12 mouse cellular contexts compared by ENCODE assay signal in the genomic region with DNA sequence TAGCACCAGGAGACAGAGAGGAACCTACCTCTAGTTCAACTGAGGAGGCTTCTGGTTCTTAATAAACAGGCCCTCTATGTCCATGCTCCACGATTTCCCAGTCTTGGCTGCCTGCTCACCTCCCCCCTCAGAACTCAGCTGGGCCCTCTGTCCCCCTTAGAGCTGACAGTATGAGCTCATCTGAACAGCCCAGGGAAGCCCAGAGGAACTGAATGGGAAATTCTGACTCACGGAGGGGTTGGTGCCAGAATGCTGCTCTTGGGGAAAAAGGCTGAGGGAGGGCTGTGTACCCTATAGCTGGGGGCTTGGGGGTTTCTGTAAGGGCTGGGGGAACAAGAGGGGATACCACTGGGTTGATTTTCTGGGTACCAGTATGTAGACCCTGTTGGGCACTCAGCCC.
DNase-seq lines count a peak whose midpoint lies in the region; ATAC-seq lines count a peak whose summit lies in the region.
"Had no signal": no experiment of that assay in that cellular context is flagged by ENCODE, and none has a peak within 500 bp of the region (broad histone marks: within the 10 kb centered on the region; RNA-seq: fewer than 3 reads in every experiment).

No protein-coding gene starts in this region.

- H3K27ac ChIP-seq in forebrain, embryonic 16.5 days (ENCODE audit: low read length): no peak overlapping the region
- no peak overlapping the region for H3K27ac ChIP-seq in forebrain, embryonic 15.5 days (replicated peaks)
- H3K27ac ChIP-seq in liver, embryonic 12.5 days: no peak overlapping the region
- H3K27ac ChIP-seq: neural tube, embryonic 12.5 days had no signal

- H3K9ac ChIP-seq in forebrain, embryonic 16.5 days (replicated peaks; ENCODE audit: low read depth, low read length): no peak overlapping the region
- H3K9ac ChIP-seq in forebrain, embryonic 15.5 days (replicated peaks): no peak overlapping the region
- no peak overlapping the region for H3K9ac ChIP-seq in liver, embryonic 12.5 days
- H3K9ac ChIP-seq: neural tube, embryonic 12.5 days had no signal

- H3K36me3 ChIP-seq in forebrain, embryonic 16.5 days (ENCODE audit: control insufficient read depth, insufficient read depth): peaks cover 4% of the 10 kb centered on the region; the same call in 1 of the 2 replicates
- peaks cover 18% of the 10 kb centered on the region; the same call in 1 of the 2 replicates for H3K36me3 ChIP-seq in forebrain, embryonic 15.5 days
- H3K36me3 ChIP-seq in liver, embryonic 12.5 days: no peaks in the 10 kb centered on the region

- no peaks in the 10 kb centered on the region for H3K4me1 ChIP-seq in forebrain, embryonic 16.5 days (replicated peaks; ENCODE audit: control insufficient read depth, insufficient read depth, low read length)
- H3K4me1 ChIP-seq in forebrain, embryonic 15.5 days: peaks cover 7% of the 10 kb centered on the region
- H3K4me1 ChIP-seq in liver, embryonic 12.5 days: no peaks in the 10 kb centered on the region

- peak; percentile 42 for DNase-seq in testis, postnatal 10 days (ENCODE audit: low spot score)
- DNase-seq in testis, postnatal 14 days (ENCODE audit: low spot score): no peak
- peak; percentile 51 to 56 for DNase-seq in heart, postnatal 14 days
- DNase-seq in cerebellum, postnatal 4 days (ENCODE audit: low spot score in 2 of 2): no peak
- no peak for DNase-seq in cerebellum, postnatal 25 days
- DNase-seq: kidney, adult 11 months; right cerebral cortex, postnatal 4 days had no signal

- no peaks in the 10 kb centered on the region for H3K27me3 ChIP-seq in forebrain, embryonic 16.5 days (replicated peaks; ENCODE audit: control insufficient read depth, insufficient read depth, low read length)
- no peaks in the 10 kb centered on the region for H3K27me3 ChIP-seq in forebrain, embryonic 15.5 days
- H3K27me3 ChIP-seq in liver, embryonic 12.5 days (replicated peaks): no peaks in the 10 kb centered on the region
- H3K27me3 ChIP-seq: megakaryocyte, embryonic 14.5 days; neural tube, embryonic 12.5 days had no signal

- no peak overlapping the region for H3K4me3 ChIP-seq in forebrain, embryonic 16.5 days (replicated peaks; ENCODE audit: low read length)
- no peak overlapping the region for H3K4me3 ChIP-seq in forebrain, embryonic 15.5 days
- no peak overlapping the region for H3K4me3 ChIP-seq in liver, embryonic 12.5 days
- H3K4me3 ChIP-seq: megakaryocyte, embryonic 14.5 days; neural tube, embryonic 12.5 days had no signal

- intact Hi-C loops in heart, postnatal 14 days (cut with DNase I): no loop called here

- ATAC-seq in forebrain, embryonic 16.5 days: peak; percentile 34
- ATAC-seq in forebrain, embryonic 15.5 days (replicated peaks): no peak
- ATAC-seq in liver, embryonic 12.5 days: no peak

- no peaks in the 10 kb centered on the region for H3K9me3 ChIP-seq in forebrain, embryonic 16.5 days (ENCODE audit: control insufficient read depth, low read length)
- H3K9me3 ChIP-seq in forebrain, embryonic 15.5 days: no peaks in the 10 kb centered on the region
- H3K9me3 ChIP-seq in liver, embryonic 12.5 days (replicated peaks): no peaks in the 10 kb centered on the region
- H3K9me3 ChIP-seq: megakaryocyte, embryonic 14.5 days; neural tube, embryonic 12.5 days had no signal

- no peak overlapping the region for H3K4me2 ChIP-seq in forebrain, embryonic 16.5 days (ENCODE audit: low read length)
- no peak overlapping the region for H3K4me2 ChIP-seq in forebrain, embryonic 15.5 days (replicated peaks)
- no peak overlapping the region for H3K4me2 ChIP-seq in liver, embryonic 12.5 days
- H3K4me2 ChIP-seq: neural tube, embryonic 12.5 days had no signal

- 37% methylated on average over 2 of the region's 2 CpGs for WGBS in forebrain, embryonic 16.5 days
- WGBS in forebrain, embryonic 15.5 days: 51% methylated on average over 2 of the region's 2 CpGs
- WGBS in liver, embryonic 12.5 days (ENCODE audit: insufficient replicate concordance): 55% methylated on average over 2 of the region's 2 CpGs

Comparison
In these comparisons a context has a peak if more than half of its experiments do, and no peak if none do; other contexts are left out.
1. DNase-seq: peak in testis, postnatal 10 days (single experiment) and heart, postnatal 14 days (2 of 2); none in testis, postnatal 14 days (single experiment), cerebellum, postnatal 4 days (0 of 2) and cerebellum, postnatal 25 days (0 of 2).